Mouse (Mus musculus): ENCODE results near the gene Sbk1.
"Not testable (repeated sequence)": the region's sequence is repeated elsewhere in the genome, so short reads cannot be mapped to it uniquely, and the experiment has no call there.

Gene Sbk1

GRCm38 (mm10) chr7:126286311-126286710 is 13.9 kb downstream of the Sbk1 start:
- no peak for DNase-seq (ENCODE audit: extremely low spot score, low spot score)

GRCm38 (mm10) chr7:126287493-126288103 is 15.2 kb downstream of the Sbk1 start:
- DNase-seq (ENCODE audit: extremely low spot score, low spot score): no peak

GRCm38 (mm10) chr7:126288104-126288497 is 15.7 kb downstream of the Sbk1 start:
- DNase-seq (ENCODE audit: extremely low spot score, low spot score): no peak

GRCm38 (mm10) chr7:126288571-126289091 is 16.2 kb downstream of the Sbk1 start:
- no peak for DNase-seq (ENCODE audit: extremely low spot score, low spot score)

- no peak for DNase-seq (ENCODE audit: extremely low spot score, low spot score)
These were observed 17.0 kb downstream of the Sbk1 start for GRCm38 (mm10) chr7:126289371-126289770.

- DNase-seq (ENCODE audit: extremely low spot score, low spot score): no peak
These were observed 17.5 kb downstream of the Sbk1 start for GRCm38 (mm10) chr7:126289956-126290355.

- no peak for DNase-seq (ENCODE audit: extremely low spot score, low spot score)
These were observed 19.5 kb downstream of the Sbk1 start for GRCm38 (mm10) chr7:126291681-126292545.

GRCm38 (mm10) chr7:126293091-126293490 is 20.7 kb downstream of the Sbk1 start:
- DNase-seq (ENCODE audit: extremely low spot score, low spot score): no peak

GRCm38 (mm10) chr7:126297579-126298460 is 25.4 kb downstream of the Sbk1 start:
- DNase-seq (ENCODE audit: extremely low spot score, low spot score): no peak

GRCm38 (mm10) chr7:126298856-126299255 is 26.4 kb downstream of the Sbk1 start:
- no peak for DNase-seq (ENCODE audit: extremely low spot score, low spot score)

- DNase-seq (ENCODE audit: extremely low spot score, low spot score): not testable (repeated sequence)
These were observed 29.4 kb downstream of the Sbk1 start for GRCm38 (mm10) chr7:126301831-126302230.

GRCm38 (mm10) chr7:126311822-126312221 is 39.4 kb downstream of the Sbk1 start:
- no peak for DNase-seq (ENCODE audit: extremely low spot score, low spot score)

- DNase-seq (ENCODE audit: extremely low spot score, low spot score): no peak
These were observed 40.9 kb downstream of the Sbk1 start for GRCm38 (mm10) chr7:126313309-126313708.

GRCm38 (mm10) chr7:126314273-126314672 is 41.9 kb downstream of the Sbk1 start:
- no peak for DNase-seq (ENCODE audit: extremely low spot score, low spot score)

- peak; percentile 79 for DNase-seq (ENCODE audit: extremely low spot score, low spot score)
These were observed 51.3 kb downstream of the Sbk1 start for GRCm38 (mm10) chr7:126323729-126324128.

GRCm38 (mm10) chr7:126324791-126325190 is 52.4 kb downstream of the Sbk1 start:
- no peak for DNase-seq (ENCODE audit: extremely low spot score, low spot score)

- DNase-seq (ENCODE audit: extremely low spot score, low spot score): not testable (repeated sequence)
These were observed 53.3 kb downstream of the Sbk1 start for GRCm38 (mm10) chr7:126325576-126326273.

GRCm38 (mm10) chr7:126328848-126329247 is 56.4 kb downstream of the Sbk1 start:
- not testable (repeated sequence) for DNase-seq (ENCODE audit: extremely low spot score, low spot score)

GRCm38 (mm10) chr7:126329907-126330645 is 57.7 kb downstream of the Sbk1 start:
- no peak for DNase-seq (ENCODE audit: extremely low spot score, low spot score)

- DNase-seq (ENCODE audit: extremely low spot score, low spot score): no peak
These were observed 58.3 kb downstream of the Sbk1 start for GRCm38 (mm10) chr7:126330693-126331092.

All from neural tube, embryonic 10.5 days (tissue).